25 mouse cellular contexts compared by ENCODE assay signal in genomic region chr4:100714240-100714639, GRCm38 (mm10).
A peak's percentile ranks its signal among the peaks of the same experiment; 100 is the strongest.
DNase-seq lines count a peak whose midpoint lies in the region; ATAC-seq and TF ChIP-seq lines count a peak whose summit lies in the region.
"Had no signal": no experiment of that assay in that cellular context is flagged by ENCODE, and none has a peak within 500 bp of the region (broad histone marks: within the 10 kb centered on the region; RNA-seq: fewer than 3 reads in every experiment).

No protein-coding gene starts in this region.

- no peaks in the 10 kb centered on the region for H3K9me3 ChIP-seq in lung, embryonic 14.5 days (ENCODE audit: low read depth, low read length)
- no peaks in the 10 kb centered on the region for H3K9me3 ChIP-seq in lung, embryonic 16.5 days (ENCODE audit: control insufficient read depth, low read length)
- H3K9me3 ChIP-seq: embryonic facial prominence, embryonic 12.5 days; forebrain, embryonic 13.5 days; G1E had no signal

- no peak overlapping the region for H3K9ac ChIP-seq in lung, embryonic 14.5 days
- H3K9ac ChIP-seq in lung, embryonic 16.5 days (ENCODE audit: low read length): no peak overlapping the region
- H3K9ac ChIP-seq: embryonic facial prominence, embryonic 12.5 days; forebrain, embryonic 13.5 days had no signal

- H3K27ac ChIP-seq in lung, embryonic 14.5 days (ENCODE audit: low read depth): peak overlapping the region; percentile 20; the same call in 1 of the 2 replicates
- no peak overlapping the region for H3K27ac ChIP-seq in lung, embryonic 16.5 days (ENCODE audit: low read length)
- H3K27ac ChIP-seq: embryonic facial prominence, embryonic 10.5 days; embryonic facial prominence, embryonic 12.5 days; forebrain, embryonic 13.5 days had no signal

- no peak overlapping the region for H3K4me2 ChIP-seq in lung, embryonic 14.5 days
- H3K4me2 ChIP-seq in lung, embryonic 16.5 days (ENCODE audit: low read depth, low read length): no peak overlapping the region
- H3K4me2 ChIP-seq: embryonic facial prominence, embryonic 12.5 days; forebrain, embryonic 13.5 days had no signal

- no peaks in the 10 kb centered on the region for H3K4me1 ChIP-seq in lung, embryonic 14.5 days (ENCODE audit: insufficient read depth)
- no peaks in the 10 kb centered on the region for H3K4me1 ChIP-seq in lung, embryonic 16.5 days (replicated peaks; ENCODE audit: control insufficient read depth, insufficient read depth, low read length)
- H3K4me1 ChIP-seq in lung, adult 2 months (ENCODE audit: control insufficient read depth, insufficient read depth, low read length): no peaks in the 10 kb centered on the region
- H3K4me1 ChIP-seq: embryonic facial prominence, embryonic 10.5 days; embryonic facial prominence, embryonic 12.5 days; forebrain, embryonic 13.5 days had no signal

- H3K27me3 ChIP-seq in lung, embryonic 14.5 days (ENCODE audit: insufficient read depth, low read length): no peaks in the 10 kb centered on the region
- H3K27me3 ChIP-seq in lung, embryonic 16.5 days (ENCODE audit: control insufficient read depth, insufficient read depth, low read depth, low read length): no peaks in the 10 kb centered on the region
- H3K27me3 ChIP-seq: CH12.LX; embryonic facial prominence, embryonic 12.5 days; forebrain, embryonic 13.5 days; Patski had no signal

- no peak for TF ChIP-seq CTCF in lung, embryonic 14.5 days (IDR thresholded peaks at IDR 0.05; ENCODE audit: low read depth)
- no peak for TF ChIP-seq CTCF in lung, adult 2 months (IDR thresholded peaks at IDR 0.05; ENCODE audit: insufficient read depth, low read length)

- ATAC-seq in lung, embryonic 14.5 days (ENCODE audit: insufficient read depth): peak; percentile 60
- ATAC-seq in lung, embryonic 16.5 days (ENCODE audit: low read depth): peak; percentile 84
- ATAC-seq: activated CD4-positive, CD25-positive, alpha-beta regulatory T cell, adult 4 months; CD4-positive, CD25-positive, alpha-beta regulatory T cell, adult 4 months; forebrain, embryonic 13.5 days; Patski had no signal

- H3K36me3 ChIP-seq in lung, embryonic 14.5 days (ENCODE audit: insufficient read depth): no peaks in the 10 kb centered on the region
- H3K36me3 ChIP-seq in lung, embryonic 16.5 days (ENCODE audit: control insufficient read depth, insufficient read depth, low read length): no peaks in the 10 kb centered on the region
- H3K36me3 ChIP-seq: embryonic facial prominence, embryonic 10.5 days; embryonic facial prominence, embryonic 12.5 days; G1E had no signal

- TF ChIP-seq POLR2A in lung, adult 2 months (IDR thresholded peaks at IDR 0.05; ENCODE audit: borderline replicate concordance, extremely low read depth, low read depth, low read length): no peak

- H3K4me3 ChIP-seq in lung, embryonic 14.5 days (ENCODE audit: low read depth, low read length): no peak overlapping the region
- H3K4me3 ChIP-seq in lung, embryonic 16.5 days (ENCODE audit: low read length): no peak overlapping the region
- no peak overlapping the region for H3K4me3 ChIP-seq in lung, adult 2 months (replicated peaks; ENCODE audit: extremely low read depth, low read depth, low read length)
- H3K4me3 ChIP-seq: embryonic facial prominence, embryonic 10.5 days; embryonic facial prominence, embryonic 12.5 days; forebrain, embryonic 13.5 days had no signal

- DNase-seq in heart, adult 11 months: peak; percentile 64
- DNase-seq in heart, adult 8-10 months (ENCODE audit: low spot score): no peak
- peak; percentile 58 for DNase-seq in lung, embryonic 14.5 days
- DNase-seq in lung, postnatal 25 days (ENCODE audit: low spot score): no peak
- no peak for DNase-seq in lung, adult 2 months
- peak; percentile 6 to 27 for DNase-seq in lung, postnatal 4 days
- DNase-seq in lung, adult 18-20 months: no peak
- DNase-seq: adrenal gland, adult 8-10 months; adrenal gland, postnatal 14 days; adrenal gland, postnatal 36 days; B cell, adult 2 months; cerebellum, adult 11-12 months; cerebellum, adult 2 months; cerebellum, adult 9-10 months; cerebellum, postnatal 10 days; cerebellum, postnatal 25 days had no signal

Comparison
In these comparisons a context has a peak if more than half of its experiments do, and no peak if none do; other contexts are left out.
1. DNase-seq: peak in heart, adult 11 months (single experiment), lung, embryonic 14.5 days (single experiment) and lung, postnatal 4 days (2 of 2); none in heart, adult 8-10 months (single experiment), lung, postnatal 25 days (single experiment), lung, adult 2 months (single experiment) and lung, adult 18-20 months (0 of 2).